Mouse (Mus musculus) lung, postnatal 0 days (tissue): ENCODE measurements around the gene Hint2.

Source experiments
- CTCF ChIP-seq: IDR thresholded peaks from 2 replicates; pipeline ENCODE4 v1.5.1; 2016; ENCODE audit warnings: antibody characterized with exemption, mild to moderate bottlenecking
- EP300 ChIP-seq: IDR thresholded peaks from 2 replicates; pipeline ENCODE4 v1.6.1; 2016; ENCODE audit warnings: antibody characterized with exemption, mild to moderate bottlenecking, control low read depth

GRCm38 (mm10) chr4:43634621-43635374 is 21.5 kb downstream of the Hint2 start:
- TF ChIP-seq CTCF (no peak), EP300 (no peak)
